Mouse (Mus musculus): ENCODE measurements around the gene Gtf2ird2. TPM values are rescaled to one million over a fixed set of nuclear protein-coding genes. Genes with fewer than 3 reads are reported as not detected.

The Gtf2ird2 gene
- polyA plus RNA-seq (2012; rRNA removed; ENCODE audit: low replicate concordance), result 2.7 and 3.8 TPM in 2 replicates

GRCm38 (mm10) chr5:134183880-134184808, at the start of gene Gtf2ird2:
Gene Gtf2ird2, plus strand, starts transcription at chr5:134184019.

DNA sequence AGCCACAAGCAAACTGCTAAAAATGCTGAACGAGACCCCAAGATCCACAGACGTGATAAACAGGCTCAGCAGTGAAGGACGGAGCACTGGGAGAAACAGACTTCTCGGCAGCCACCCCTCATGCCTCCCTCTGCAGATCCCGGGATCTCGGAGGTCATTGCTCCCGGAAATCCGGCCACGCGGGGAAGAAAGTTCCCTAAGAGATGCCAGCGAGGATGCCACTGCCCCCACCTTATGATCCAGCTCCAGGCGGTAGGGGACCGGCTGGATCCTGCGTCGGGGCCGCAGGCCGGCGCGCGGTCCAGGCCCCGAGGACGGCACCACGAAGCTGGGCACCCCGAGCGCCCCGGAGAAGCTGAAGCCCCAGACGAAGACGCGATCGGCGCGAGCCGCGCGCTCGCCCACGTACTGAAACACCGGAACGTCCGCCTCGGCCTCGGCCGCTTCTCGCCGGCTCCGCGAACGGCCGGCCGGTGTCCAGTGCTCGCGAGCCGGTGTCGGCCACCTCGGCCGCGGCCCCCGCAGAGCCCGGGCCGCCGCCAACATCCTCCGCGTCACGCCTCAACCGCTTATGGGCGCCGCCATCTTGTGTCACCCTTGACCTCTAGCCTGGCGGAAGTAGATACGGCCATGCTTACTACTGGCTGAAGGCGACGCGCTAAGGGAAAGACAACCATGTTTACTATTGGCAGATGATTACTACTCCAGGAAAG, 7.5 kb upstream of the Gtf2ird2 start, which contains the start of gene Rcc1l:
Gene Rcc1l (minus strand): TSS at position 606 of the 713 bp plus-strand sequence.

GRCm38 (mm10) chr5:134229391-134229790, 45.6 kb downstream of the Gtf2ird2 start, which contains the start of gene Ncf1:
Gene Ncf1, minus strand, starts transcription at chr5:134229625.

Other genes with a start within 250 kb of the Gtf2ird2 start
- 10.7 and 15.2 TPM in 2 replicates for gene Castor2, start 84.3 kb upstream of the Gtf2ird2 start, polyA plus RNA-seq (2012; rRNA removed; ENCODE audit: low replicate concordance)
- gene Rcc1l, start 7.2 kb upstream of the Gtf2ird2 start, polyA plus RNA-seq (2012; rRNA removed; ENCODE audit: low replicate concordance), result 10.7 and 13.9 TPM in 2 replicates
- gene Ncf1, start 45.6 kb downstream of the Gtf2ird2 start, polyA plus RNA-seq (2012; rRNA removed; ENCODE audit: low replicate concordance), result 8.5 and 20.1 TPM in 2 replicates
- 22.8 and 30.3 TPM in 2 replicates for gene Gtf2i, start 130.7 kb downstream of the Gtf2ird2 start, polyA plus RNA-seq (2012; rRNA removed; ENCODE audit: low replicate concordance)